Mouse (Mus musculus) lung, postnatal 0 days (tissue): Measurements from ENCODE around the gene Upk1b. TPM values are rescaled to one million over a fixed set of nuclear protein-coding genes. Genes with fewer than 3 reads are reported as not detected.

Experiments used
- ATAC-seq: fragments of 200-750 bp; cut with Nextera tagmentation; 2 replicates; pipeline ENCODE4 v1.8.0; 2017; ENCODE audit warnings: moderate library complexity
- DNase-seq: peaks from one replicate; pipeline ENCODE4 v3.0.0-alpha.2; 2016; ENCODE audit warnings: low spot score
- H3K27ac ChIP-seq: fragments of 300-500 bp; sonication (generic); 2 replicates; pipeline ENCODE4 v1.5.1; 2014; ENCODE audit warnings: antibody characterized with exemption, mild to moderate bottlenecking, low read length, mixed read lengths
- H3K27me3 ChIP-seq: fragments of 300-500 bp; sonication (generic); replicated peaks from 2 replicates; pipeline ENCODE4 v1.6.1; 2014; ENCODE audit warnings: low read length, mixed read lengths; ENCODE audit not compliant: insufficient read depth
- H3K36me3 ChIP-seq: fragments of 300-500 bp; sonication (generic); 2 replicates; pipeline ENCODE4 v1.6.1; 2014; ENCODE audit warnings: low read length, mixed read lengths; ENCODE audit not compliant: insufficient read depth
- H3K4me1 ChIP-seq: fragments of 300-500 bp; sonication (generic); 2 replicates; pipeline ENCODE4 v1.6.1; 2014; ENCODE audit warnings: antibody characterized with exemption, low read depth, low read length, mixed read lengths; ENCODE audit not compliant: insufficient read depth
- H3K4me2 ChIP-seq: fragments of 300-500 bp; sonication (generic); replicated peaks from 2 replicates; pipeline ENCODE4 v1.6.1; 2014; ENCODE audit warnings: low read depth, mild to moderate bottlenecking, low read length, moderate library complexity, mixed read lengths
- H3K4me3 ChIP-seq: fragments of 300-500 bp; sonication (generic); 2 replicates; pipeline ENCODE4 v1.5.1; 2014; ENCODE audit warnings: low read depth, low read length
- H3K9ac ChIP-seq: fragments of 300-500 bp; sonication (generic); replicated peaks from 2 replicates; pipeline ENCODE4 v1.6.1; 2014; ENCODE audit warnings: low read depth, mild to moderate bottlenecking
- H3K9me3 ChIP-seq: fragments of 300-500 bp; sonication (generic); 2 replicates; pipeline ENCODE4 v1.6.1; 2016; ENCODE audit warnings: low read length, mixed read lengths
- CTCF ChIP-seq: IDR thresholded peaks from 2 replicates; pipeline ENCODE4 v1.5.1; 2016; ENCODE audit warnings: antibody characterized with exemption, mild to moderate bottlenecking
- EP300 ChIP-seq: IDR thresholded peaks from 2 replicates; pipeline ENCODE4 v1.6.1; 2016; ENCODE audit warnings: antibody characterized with exemption, mild to moderate bottlenecking, control low read depth
- WGBS: fragments of 180-500 bp; shearing (Covaris S2); extraction: QIAGEN DNeasy Blood & Tissue Kit; methylation state at CpG from one replicate; pipeline ENCODE4 v1.1.7; 2014; 5-methylcytosine and 5-hydroxymethylcytosine counted together
- polyA plus RNA-seq: library from polyadenylated mRNA; unstranded; fragments of >200 nt; fragmentation: Nextera tagmentation; extraction: Ambion mirVana; gene quantifications from 2 replicates; pipeline ENCODE4 v1.2.1, GENCODE M21; 2015

The Upk1b gene
- polyA plus RNA-seq, 1 experiment from 2014 or later: 71.6 TPM

GRCm38 (mm10) chr16:38793120-38793519 is 7.0 kb downstream of the Upk1b start:
- Histone ChIP-seq H3K27ac (peak overlapping the region; percentile 11; the same call in 1 of the 2 replicates), H3K9ac (no peak overlapping the region), H3K4me1 (peaks cover 13% of the 10 kb centered on the region; the same call in 1 of the 2 replicates), H3K4me3 (no peak overlapping the region), H3K27me3 (no peaks in the 10 kb centered on the region), H3K36me3 (no peaks in the 10 kb centered on the region), H3K4me2 (peak overlapping the region; percentile 19; the same call in 1 of the 2 replicates), H3K9me3 (no peaks in the 10 kb centered on the region)
- no peak for TF ChIP-seq EP300
- no peak for TF ChIP-seq CTCF
- peak; percentile 83 for ATAC-seq
- peak; percentile 49 for DNase-seq
- 34% methylated on average over 6 of the region's 6 CpGs for WGBS

- ATAC-seq (no peak), DNase-seq (no peak)
- Histone ChIP-seq H3K27me3 (no peaks in the 10 kb centered on the region), H3K27ac (no peak overlapping the region), H3K36me3 (no peaks in the 10 kb centered on the region), H3K4me3 (no peak overlapping the region), H3K9me3 (no peaks in the 10 kb centered on the region), H3K4me1 (peaks cover 13% of the 10 kb centered on the region; the same call in 1 of the 2 replicates), H3K4me2 (no peak overlapping the region), H3K9ac (no peak overlapping the region)
- 59% methylated on average over 3 of the region's 3 CpGs for WGBS
- TF ChIP-seq EP300: no peak
Measured at GRCm38 (mm10) chr16:38789966-38790365, 10.2 kb downstream of the Upk1b start.

- Histone ChIP-seq H3K9ac (no peak overlapping the region), H3K4me1 (peaks cover 13% of the 10 kb centered on the region; the same call in 1 of the 2 replicates), H3K9me3 (no peaks in the 10 kb centered on the region), H3K27me3 (no peaks in the 10 kb centered on the region), H3K4me3 (no peak overlapping the region), H3K4me2 (no peak overlapping the region), H3K27ac (no peak overlapping the region), H3K36me3 (no peaks in the 10 kb centered on the region)
- no peak for TF ChIP-seq CTCF
- no peak for TF ChIP-seq EP300
- 70% methylated on average over 2 of the region's 2 CpGs for WGBS
- ATAC-seq (no peak), DNase-seq (no peak)
Measured at GRCm38 (mm10) chr16:38789016-38789415, 11.1 kb downstream of the Upk1b start.

- Histone ChIP-seq H3K4me2 (no peak overlapping the region), H3K36me3 (no peaks in the 10 kb centered on the region), H3K4me1 (no peaks in the 10 kb centered on the region), H3K27me3 (no peaks in the 10 kb centered on the region), H3K9ac (no peak overlapping the region), H3K9me3 (no peaks in the 10 kb centered on the region), H3K27ac (no peak overlapping the region), H3K4me3 (no peak overlapping the region)
- ATAC-seq (no peak), DNase-seq (no peak)
- 60% methylated on average over 7 of the region's 7 CpGs for WGBS
- no peak for TF ChIP-seq CTCF
- TF ChIP-seq EP300: no peak
Measured at GRCm38 (mm10) chr16:38785301-38785700, 14.8 kb downstream of the Upk1b start.

GRCm38 (mm10) chr16:38782524-38783067 is 17.5 kb downstream of the Upk1b start:
- Histone ChIP-seq H3K27me3 (no peaks in the 10 kb centered on the region), H3K4me2 (no peak overlapping the region), H3K9me3 (no peaks in the 10 kb centered on the region), H3K9ac (no peak overlapping the region), H3K36me3 (no peaks in the 10 kb centered on the region), H3K27ac (no peak overlapping the region), H3K4me1 (no peaks in the 10 kb centered on the region), H3K4me3 (no peak overlapping the region)
- DNase-seq: no peak
- 41% methylated on average over 2 of the region's 2 CpGs for WGBS
- TF ChIP-seq EP300: no peak
- no peak for TF ChIP-seq CTCF
- ATAC-seq: no peak

GRCm38 (mm10) chr16:38781946-38782345 is 18.2 kb downstream of the Upk1b start:
- no peak for DNase-seq
- H3K9ac ChIP-seq: no peak overlapping the region
- H3K9me3 ChIP-seq: no peaks in the 10 kb centered on the region
- no peak for ATAC-seq
- no peaks in the 10 kb centered on the region for H3K27me3 ChIP-seq
- H3K4me1 ChIP-seq: no peaks in the 10 kb centered on the region
- no peaks in the 10 kb centered on the region for H3K36me3 ChIP-seq
- H3K4me3 ChIP-seq: no peak overlapping the region
- WGBS: 53% methylated on average over 2 of the region's 2 CpGs
- H3K4me2 ChIP-seq: no peak overlapping the region
- no peak for TF ChIP-seq EP300
- H3K27ac ChIP-seq: no peak overlapping the region
